Mouse (Mus musculus) induced T-regulatory cell, adult 2 months (primary cell): ENCODE measurements around the gene Gm20843.
"Not testable (repeated sequence)": the region's sequence is repeated elsewhere in the genome, so short reads cannot be mapped to it uniquely, and the experiment has no call there.

Source experiments
- DNase-seq: peaks from one replicate; pipeline ENCODE4 v3.0.0-alpha.2; 2012; ENCODE audit warnings: low read depth

Gene Gm20843

GRCm38 (mm10) chrY:72247018-72247417 lies at the start of gene Gm20843:
Gm20843 (minus strand) TSS chrY:72247118.
- DNase-seq = not testable (repeated sequence)
